9 mouse cellular contexts compared by ENCODE assay signal in the genomic region with DNA sequence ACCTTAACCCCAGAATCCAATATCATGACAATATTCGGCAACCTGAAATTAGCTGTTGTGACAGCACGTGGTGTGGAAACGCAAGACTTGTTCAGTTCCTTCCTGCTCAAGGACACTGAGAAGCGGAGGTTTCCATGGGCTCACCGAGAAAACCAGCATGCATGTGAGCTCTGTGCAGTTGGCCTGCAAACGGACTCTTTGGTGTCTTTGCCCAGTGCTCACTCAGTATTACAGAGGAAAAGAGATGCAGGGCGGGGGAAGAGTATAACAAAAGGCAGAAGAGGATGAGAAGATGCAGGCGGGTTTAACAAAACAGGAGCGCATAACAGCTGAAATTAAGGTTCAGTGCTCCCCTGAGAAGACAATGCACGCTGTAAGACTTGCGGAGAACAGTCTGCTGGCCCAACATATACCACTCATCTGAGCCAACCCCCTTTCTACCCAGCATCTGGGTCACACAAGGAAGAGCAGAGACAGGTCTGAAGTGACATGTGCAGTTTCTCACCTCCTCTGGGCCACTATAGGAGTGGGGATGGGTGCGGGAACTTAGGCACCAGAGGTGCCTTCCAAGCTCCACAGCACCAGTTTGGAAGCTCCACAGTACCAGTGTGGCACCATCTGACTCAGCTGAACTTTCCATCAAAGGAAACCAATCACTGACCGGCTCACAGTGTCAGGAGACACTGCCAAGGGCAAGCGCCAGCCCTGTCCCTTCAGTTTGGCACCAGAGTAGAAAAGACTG.
A peak's percentile ranks its signal among the peaks of the same experiment; 100 is the strongest.
DNase-seq lines count a peak whose midpoint lies in the region; ATAC-seq and TF ChIP-seq lines count a peak whose summit lies in the region.
"Had no signal": no experiment of that assay in that cellular context is flagged by ENCODE, and none has a peak within 500 bp of the region (broad histone marks: within the 10 kb centered on the region; RNA-seq: fewer than 3 reads in every experiment).

No protein-coding gene starts in this region.

- H3K4me2 ChIP-seq in hindbrain, embryonic 16.5 days (ENCODE audit: low read length) = no peak overlapping the region; the same call in 1 of the 2 replicates
- no peak overlapping the region for H3K4me2 ChIP-seq in neural tube, embryonic 15.5 days
- H3K4me2 ChIP-seq: stomach, embryonic 15.5 days had no signal

- peak; percentile 81 for ATAC-seq in hindbrain, embryonic 16.5 days
- ATAC-seq in neural tube, embryonic 15.5 days (ENCODE audit: low FRiP score) = peak; percentile 55; the same call in 1 of the 2 replicates
- ATAC-seq in activated CD4-positive, CD25-positive, alpha-beta regulatory T cell, adult 4 months = no peak

- TF ChIP-seq CTCF in left cerebral cortex, adult 2 months (IDR thresholded peaks at IDR 0.05) = no peak

- H3K27me3 ChIP-seq in hindbrain, embryonic 16.5 days (replicated peaks; ENCODE audit: control insufficient read depth, insufficient read depth, low read length) = no peaks in the 10 kb centered on the region
- H3K27me3 ChIP-seq in neural tube, embryonic 15.5 days (replicated peaks) = no peaks in the 10 kb centered on the region
- H3K27me3 ChIP-seq: stomach, embryonic 15.5 days had no signal

- intact Hi-C loops in left cerebral cortex, adult 2 months (cut with DNase I) = no loop called here

- H3K36me3 ChIP-seq in hindbrain, embryonic 16.5 days (ENCODE audit: control insufficient read depth, insufficient read depth, low read length) = no peaks in the 10 kb centered on the region
- no peaks in the 10 kb centered on the region for H3K36me3 ChIP-seq in neural tube, embryonic 15.5 days
- H3K36me3 ChIP-seq: stomach, embryonic 15.5 days had no signal

- H3K4me3 ChIP-seq in left cerebral cortex, adult 2 months = no peak overlapping the region
- H3K4me3 ChIP-seq in hindbrain, embryonic 16.5 days (ENCODE audit: low read length) = no peak overlapping the region
- no peak overlapping the region for H3K4me3 ChIP-seq in neural tube, embryonic 15.5 days (replicated peaks)
- H3K4me3 ChIP-seq: stomach, embryonic 15.5 days had no signal

- peaks cover 12% of the 10 kb centered on the region for H3K4me1 ChIP-seq in hindbrain, embryonic 16.5 days (ENCODE audit: control insufficient read depth, insufficient read depth, low read depth, low read length)
- peaks cover 24% of the 10 kb centered on the region for H3K4me1 ChIP-seq in neural tube, embryonic 15.5 days
- H3K4me1 ChIP-seq: stomach, embryonic 15.5 days had no signal

- no peak for DNase-seq in left cerebral cortex, adult 2 months (ENCODE audit: extremely low spot score in 1 of 2, low spot score in 2 of 2)
- no peak for DNase-seq in left cerebral cortex, adult 11 months (ENCODE audit: low spot score)
- peak; percentile 57 for DNase-seq in cerebellum, adult 9-10 months
- no peak for DNase-seq in urinary bladder, postnatal 4 days (ENCODE audit: low spot score in 2 of 2)
- DNase-seq in urinary bladder, adult 2 months (ENCODE audit: low spot score) = no peak

- no peak overlapping the region for H3K9ac ChIP-seq in hindbrain, embryonic 16.5 days (ENCODE audit: low read depth, low read length)
- H3K9ac ChIP-seq in neural tube, embryonic 15.5 days (replicated peaks) = no peak overlapping the region
- H3K9ac ChIP-seq: stomach, embryonic 15.5 days had no signal

- peak overlapping the region; percentile 21; the same call in 1 of the 2 replicates for H3K27ac ChIP-seq in left cerebral cortex, adult 2 months
- peak overlapping the region; percentile 59; the same call in 1 of the 2 replicates for H3K27ac ChIP-seq in hindbrain, embryonic 16.5 days (ENCODE audit: low read depth, low read length)
- H3K27ac ChIP-seq in neural tube, embryonic 15.5 days (replicated peaks) = no peak overlapping the region
- H3K27ac ChIP-seq: stomach, embryonic 15.5 days had no signal

- no peaks in the 10 kb centered on the region for H3K9me3 ChIP-seq in hindbrain, embryonic 16.5 days (ENCODE audit: control insufficient read depth, low read length)
- no peaks in the 10 kb centered on the region for H3K9me3 ChIP-seq in neural tube, embryonic 15.5 days (replicated peaks)
- H3K9me3 ChIP-seq: stomach, embryonic 15.5 days had no signal

- WGBS in hindbrain, embryonic 16.5 days = 47% methylated on average over 14 of the region's 14 CpGs
- WGBS in neural tube, embryonic 15.5 days = 63% methylated on average over 14 of the region's 14 CpGs
